Mouse (Mus musculus) bone marrow macrophage, adult 2 months (primary cell): Measurements from ENCODE around the gene Mrpl34.

ENCODE experiments used
- CTCF ChIP-seq: IDR thresholded peaks from 2 replicates; pipeline ENCODE4 v1.5.1; 2012; ENCODE audit warnings: low read depth, mild to moderate bottlenecking, low read length, moderate library complexity
- POLR2A ChIP-seq: IDR thresholded peaks from 2 replicates; pipeline ENCODE4 v1.6.1; 2012; ENCODE audit warnings: mild to moderate bottlenecking, low read depth, low read length, borderline replicate concordance

DNA sequence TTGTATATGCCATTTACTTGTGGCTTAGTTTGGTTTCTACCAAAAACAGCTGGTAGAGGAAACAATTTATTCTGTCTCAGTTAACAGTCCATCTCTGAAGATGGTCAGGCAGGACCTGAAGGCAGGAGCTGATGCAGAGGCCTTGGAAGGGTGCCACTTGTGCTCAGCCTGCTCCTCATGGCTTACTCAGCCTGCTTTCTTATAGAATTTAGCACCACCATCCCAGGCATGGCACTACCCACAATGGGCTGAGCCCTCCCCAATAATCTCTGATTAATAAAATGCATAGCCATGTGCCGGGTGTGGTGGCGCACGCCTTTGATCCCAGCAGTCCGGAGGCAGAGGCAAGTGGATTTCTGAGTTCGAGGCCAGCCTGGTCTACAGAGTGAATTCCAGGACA, 1.4 kb downstream of the Mrpl34 start:
- TF ChIP-seq POLR2A (no peak), CTCF (no peak)
